Mouse (Mus musculus) thymus, postnatal 14 days (tissue): ENCODE data around the gene BC003965.
A peak's percentile ranks its signal among the peaks of the same experiment; 100 is the strongest.
"Not testable (repeated sequence)": the region's sequence is repeated elsewhere in the genome, so short reads cannot be mapped to it uniquely, and the experiment has no call there.

Source experiments
- DNase-seq: peaks from one replicate; pipeline ENCODE4 v3.0.0; 2021

Gene BC003965

DNA sequence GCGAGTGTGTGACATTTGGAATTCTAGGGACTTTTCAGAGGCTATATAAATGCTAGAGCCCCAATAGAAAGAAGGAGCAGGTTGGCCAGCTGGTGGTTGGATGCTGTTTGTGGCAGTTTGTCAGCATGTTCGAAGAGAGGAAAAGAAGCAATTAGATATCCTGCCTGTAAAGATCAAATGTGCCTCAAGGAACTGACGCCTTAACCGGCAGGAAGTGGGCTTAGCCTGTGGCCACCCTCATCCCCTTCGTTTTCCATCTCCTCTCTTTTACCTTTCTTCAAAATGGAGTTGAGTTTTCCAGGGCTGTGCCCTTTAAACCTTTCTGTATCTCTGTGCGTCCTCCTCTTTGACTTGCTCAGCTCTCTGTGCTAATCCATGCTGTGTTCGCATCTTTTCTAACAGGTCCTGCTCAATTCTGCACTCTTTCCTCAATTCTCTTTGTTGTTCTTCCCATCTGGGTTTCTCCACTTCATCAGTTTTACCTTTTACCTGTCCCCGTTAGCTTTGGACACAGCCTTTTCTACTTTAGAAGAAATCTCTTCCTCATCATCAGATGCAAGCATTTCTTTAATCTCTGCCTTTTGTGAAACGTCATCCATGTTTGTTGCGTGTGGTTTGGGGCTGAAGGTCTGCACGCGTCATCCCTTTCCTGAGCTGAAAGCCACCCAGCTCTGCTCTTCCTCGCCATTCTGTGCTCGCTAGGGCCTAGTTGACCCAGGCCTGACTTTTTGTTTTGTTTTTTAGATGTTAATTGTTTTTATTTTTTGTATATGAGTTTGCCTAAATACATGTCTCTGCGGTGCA is 35.3 kb downstream of the BC003965 start:
- DNase-seq: peak; percentile 53

DNA sequence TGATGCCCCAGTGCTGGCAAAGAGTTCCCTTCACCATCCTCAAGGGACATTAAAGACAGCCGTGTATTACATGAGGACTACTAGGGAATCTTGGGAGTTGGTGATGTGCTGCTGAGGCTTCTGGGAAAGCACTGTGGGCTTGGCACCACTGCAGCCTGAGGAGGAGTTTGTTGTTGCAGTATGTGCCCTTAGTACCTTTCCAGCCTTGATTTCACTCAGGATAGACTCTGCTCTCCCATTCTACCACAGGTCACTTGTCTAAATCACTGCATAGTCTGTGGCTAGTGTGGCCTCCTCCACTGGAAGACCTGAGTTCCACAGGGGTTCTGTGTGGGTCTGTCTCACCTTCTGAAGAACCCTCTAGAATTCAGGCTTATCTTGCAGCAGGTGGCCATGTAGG is 36.4 kb downstream of the BC003965 start:
- no peak for DNase-seq

DNA sequence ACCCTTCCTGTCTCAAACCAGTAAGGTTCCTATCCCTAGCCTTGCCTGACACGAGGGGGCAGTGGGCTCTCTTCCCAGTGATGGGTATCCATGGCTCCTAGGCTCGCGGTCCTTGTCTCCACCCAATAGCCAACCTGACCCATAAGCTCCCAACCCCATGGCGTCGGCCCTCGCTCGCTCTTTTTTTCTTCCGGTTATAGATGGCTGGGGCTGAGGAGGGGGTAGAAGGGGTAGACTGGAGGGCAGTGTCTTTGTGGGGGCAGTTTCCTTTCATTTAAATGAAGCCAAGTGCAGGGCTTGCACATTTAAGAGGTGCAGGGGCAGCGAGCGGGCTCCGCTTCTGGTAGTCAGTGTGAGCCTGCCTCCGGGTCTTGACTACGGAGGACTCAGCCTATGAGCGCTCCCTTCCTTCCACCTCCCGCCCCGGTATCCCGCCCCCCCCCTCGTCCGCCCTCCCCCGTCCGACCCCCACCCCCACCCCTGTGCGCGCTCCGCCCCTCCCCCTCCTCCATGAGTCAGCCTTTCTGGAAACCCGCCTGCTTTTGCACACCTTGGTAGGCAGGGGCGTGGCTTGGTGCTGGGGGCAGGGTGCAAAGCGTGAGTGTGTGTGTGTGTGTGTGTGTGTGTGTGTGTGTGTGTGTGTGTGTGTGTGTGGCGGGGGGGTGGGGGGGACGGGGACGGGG is 37.6 kb downstream of the BC003965 start:
- peak; percentile 88 for DNase-seq

DNA sequence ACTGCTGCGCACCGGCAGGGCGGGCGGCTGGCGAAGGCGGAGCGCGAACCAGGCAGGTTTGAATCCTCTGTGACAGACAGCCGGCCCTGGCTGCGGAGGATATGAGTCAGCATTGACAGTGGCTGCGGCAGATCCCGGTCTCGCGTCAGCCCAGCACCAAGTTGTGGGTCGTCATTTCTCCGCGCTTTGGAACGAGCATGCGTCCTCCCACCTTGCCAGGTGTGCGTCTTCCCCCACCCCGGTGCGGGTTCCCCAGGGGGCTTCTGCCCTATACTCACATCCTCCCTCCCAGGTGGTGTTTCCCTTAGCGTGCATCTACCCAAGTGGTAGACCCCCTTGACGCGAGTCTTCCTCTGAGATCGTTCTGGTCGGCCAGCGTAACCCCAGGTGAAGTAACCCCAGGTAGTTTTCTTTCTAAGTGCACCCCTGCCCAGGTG is 38.2 kb downstream of the BC003965 start:
- peak; percentile 69 for DNase-seq

DNA sequence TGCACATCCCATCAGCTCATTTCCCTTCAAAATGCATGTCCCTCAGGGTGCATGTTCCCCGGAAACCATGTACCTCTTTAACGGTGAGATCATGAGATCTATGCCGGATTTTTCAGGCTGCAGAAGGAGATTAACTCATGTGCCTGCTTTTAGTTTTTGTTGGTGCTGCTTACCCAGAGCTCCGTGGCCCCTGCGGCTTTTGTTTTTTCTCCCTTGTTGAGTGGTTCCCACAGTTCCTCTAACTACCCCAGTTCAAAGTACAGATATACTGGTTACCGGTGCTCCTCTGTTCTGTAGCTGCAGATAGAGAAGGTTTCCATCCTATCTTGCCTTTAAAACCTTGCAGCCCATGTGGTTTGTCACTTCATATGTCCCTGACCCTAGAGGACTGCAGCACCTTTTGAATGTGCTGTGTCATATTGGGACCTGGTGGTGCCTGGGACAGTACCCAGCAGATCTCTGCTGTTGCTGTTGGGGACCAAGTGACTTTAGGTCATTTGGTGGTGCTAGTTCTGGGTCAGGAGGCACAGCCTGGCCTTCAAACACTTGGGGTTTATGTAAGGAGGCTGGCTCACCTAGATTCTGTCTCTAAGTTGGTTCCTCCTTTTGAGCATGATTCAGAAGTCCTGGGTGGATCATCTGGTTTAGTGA is 38.7 kb downstream of the BC003965 start:
- peak; percentile 43 for DNase-seq

DNA sequence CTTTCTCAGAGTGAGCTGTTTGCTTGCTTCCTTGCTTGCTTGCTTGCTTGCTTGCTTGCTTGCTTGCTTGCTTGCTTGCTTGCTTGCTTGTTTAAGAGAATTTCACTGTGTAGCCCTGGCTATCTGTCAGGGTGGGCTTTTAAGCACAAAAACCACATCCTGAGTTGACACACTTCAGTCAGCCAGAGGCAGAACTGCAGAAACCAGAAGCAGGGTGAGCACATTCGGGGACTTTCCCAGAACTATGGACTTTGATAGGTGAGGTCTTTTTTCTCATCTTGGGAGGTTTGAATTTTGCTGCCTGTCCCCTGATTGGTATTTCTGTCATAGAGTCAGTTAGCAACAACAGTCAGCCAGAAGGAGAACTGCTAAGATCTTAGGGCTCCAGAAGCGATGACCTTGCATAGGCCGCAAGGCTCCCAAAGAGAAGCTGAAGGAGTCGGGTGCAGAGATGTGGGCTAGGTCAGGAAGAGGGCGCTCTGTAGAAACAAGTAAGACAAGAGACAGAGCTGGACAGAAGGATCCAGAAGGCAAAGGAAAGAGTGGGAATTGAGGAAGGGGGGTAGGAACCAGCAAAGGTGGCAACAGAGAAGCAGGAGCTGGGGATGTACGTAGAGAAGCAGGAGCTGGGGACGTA is 40.4 kb downstream of the BC003965 start:
- DNase-seq: peak; percentile 54

DNA sequence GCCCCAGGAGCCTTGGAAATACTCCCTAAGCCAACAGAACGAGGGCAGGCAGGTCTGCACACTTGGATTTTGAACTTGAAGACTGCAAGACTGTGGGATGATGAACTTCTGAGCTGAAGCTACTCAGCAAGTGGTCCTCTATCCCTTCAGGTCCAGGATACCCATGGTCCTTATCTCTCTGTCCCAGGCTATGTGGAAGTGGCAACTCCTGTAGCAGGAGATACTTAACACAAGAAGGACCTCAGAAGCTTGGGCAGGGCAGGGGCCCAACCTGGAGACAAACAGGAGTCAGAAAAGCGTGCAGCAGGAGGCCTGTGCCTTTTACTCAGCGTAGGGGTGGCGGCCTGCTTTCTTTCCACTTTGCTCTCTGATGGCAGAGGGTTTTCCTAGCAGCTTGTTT is 41.3 kb downstream of the BC003965 start:
- no peak for DNase-seq

DNA sequence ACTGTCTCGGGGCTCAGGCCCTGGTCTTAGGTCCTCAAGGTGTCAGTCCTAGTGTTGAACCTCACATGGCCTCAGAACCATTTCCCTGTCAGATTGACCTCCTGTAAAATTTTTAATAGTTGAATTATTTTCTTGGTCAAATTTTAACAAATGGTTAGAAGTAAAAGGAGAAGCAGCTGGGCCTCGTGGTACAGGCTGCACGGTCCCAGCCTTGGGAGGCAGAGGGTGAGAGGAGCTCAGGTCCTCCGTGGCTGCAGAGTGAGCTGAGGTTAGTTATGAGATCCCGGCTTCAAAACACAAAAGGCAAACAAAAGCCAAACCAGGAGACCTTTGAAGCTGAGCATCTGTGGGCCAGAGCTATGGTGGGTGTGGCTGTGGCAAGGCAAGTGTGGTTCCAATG is 43.6 kb downstream of the BC003965 start:
- no peak for DNase-seq

DNA sequence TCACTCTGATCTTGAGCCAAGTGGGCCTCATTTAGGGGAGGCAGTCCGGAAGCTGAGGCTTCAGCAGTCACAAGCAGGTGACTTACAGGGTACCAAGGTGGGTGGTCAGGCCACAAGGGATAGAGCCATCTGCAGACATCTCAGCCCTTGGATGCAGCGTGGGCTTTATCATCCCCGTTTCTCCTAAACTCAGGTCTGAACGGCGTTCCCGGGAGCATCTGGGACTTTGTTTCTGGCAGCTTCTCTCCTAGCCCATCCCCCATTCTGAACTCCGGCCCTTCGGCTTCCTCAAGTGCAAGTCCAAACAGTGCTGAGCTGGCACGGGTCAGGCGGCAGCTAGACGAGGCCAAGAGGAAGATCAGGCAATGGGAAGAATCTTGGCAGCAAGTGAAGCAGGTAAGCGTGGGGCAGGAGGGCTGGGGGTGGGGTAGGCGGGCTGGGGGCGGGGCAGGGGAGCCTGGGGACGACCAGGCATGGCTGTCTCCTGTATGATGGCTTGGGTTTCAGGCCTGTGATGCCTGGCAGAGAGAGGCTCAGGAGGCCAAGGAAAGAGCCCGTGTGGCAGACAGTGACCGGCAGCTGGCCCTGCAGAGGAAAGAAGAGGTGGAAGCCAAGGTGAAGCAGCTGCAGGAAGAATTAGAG is 45.8 kb downstream of the BC003965 start:
- not testable (repeated sequence) for DNase-seq

DNA sequence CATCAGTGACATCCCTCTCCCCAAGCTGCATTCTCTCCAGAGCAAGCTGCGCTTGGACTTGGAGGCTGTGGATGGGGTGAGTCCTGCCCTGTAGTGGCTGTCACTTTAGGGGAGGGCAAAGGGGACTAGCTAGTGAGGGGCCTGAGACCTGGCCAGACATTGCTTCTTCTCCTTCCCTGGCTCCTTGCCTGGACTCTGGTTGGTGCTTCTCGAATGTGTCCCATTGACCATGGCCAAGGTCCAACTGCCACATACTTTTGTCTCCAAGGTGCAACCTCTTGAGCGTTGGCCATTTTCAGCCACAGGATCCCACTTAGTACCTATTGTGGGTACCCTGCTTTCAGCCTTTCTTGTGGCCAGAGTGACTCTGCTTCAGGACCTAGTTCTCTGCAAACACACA is 46.3 kb downstream of the BC003965 start:
- peak; percentile 3 for DNase-seq

DNA sequence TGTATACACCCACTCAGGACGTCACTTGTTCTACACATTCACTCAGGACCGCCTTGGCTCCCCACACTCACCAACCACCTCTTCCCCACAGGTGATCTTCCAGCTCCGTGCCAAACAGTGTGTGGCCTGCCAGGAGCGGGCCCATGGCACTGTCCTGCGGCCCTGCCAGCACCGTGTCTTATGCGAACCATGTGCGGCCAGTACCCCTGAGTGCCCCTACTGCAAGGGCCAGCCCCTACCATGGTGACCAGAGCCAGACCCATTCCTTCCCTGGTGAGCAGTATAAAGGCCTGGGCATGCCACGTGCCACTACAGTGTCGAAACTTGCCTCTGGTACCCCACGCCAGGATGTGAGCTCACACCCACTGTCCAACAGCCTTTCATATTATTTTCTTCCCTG is 47.3 kb downstream of the BC003965 start:
- DNase-seq: not testable (repeated sequence)

DNA sequence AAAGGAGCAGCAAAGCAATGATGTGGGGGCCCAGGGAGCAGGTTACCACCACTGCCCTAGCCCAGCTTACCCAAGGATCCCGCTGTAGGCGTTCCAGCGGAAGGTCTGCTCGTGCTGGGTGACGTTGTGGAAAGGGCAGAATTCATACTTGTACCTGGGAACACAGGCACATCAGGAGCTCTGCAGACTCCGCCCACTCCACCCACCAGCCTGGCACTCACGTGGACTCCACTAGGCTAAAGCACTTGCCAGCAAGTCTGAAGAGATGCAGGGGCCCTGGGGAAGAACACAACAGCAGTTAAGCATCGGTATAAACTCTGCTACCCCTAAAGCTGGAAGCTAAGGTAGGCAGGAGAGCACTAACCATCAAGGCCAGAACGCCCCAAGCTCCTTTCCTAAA is 51.3 kb downstream of the BC003965 start:
- DNase-seq: no peak
